Mouse (Mus musculus) colon, adult 2 months (tissue): Measurements from ENCODE around the gene Serpinb3c. TPM values are rescaled to one million over a fixed set of nuclear protein-coding genes. Genes with fewer than 3 reads are reported as not detected.

Experiments used
- polyA plus RNA-seq: library from polyadenylated mRNA; depleted of rRNA; stranded (reverse); fragments of >200 nt; gene quantifications from 2 replicates; pipeline ENCODE4 v1.2.3, GENCODE M21; 2012; rRNA removed

Gene Serpinb3c
- polyA plus RNA-seq = not detected in 2 replicates

GRCm38 (mm10) chr1:107278261-107278660 lies at the start of gene Serpinb3c, which contains the start of gene Serpinb3b:
Serpinb3c (minus strand) TSS chr1:107278371.
Serpinb3b (minus strand) TSS chr1:107278361.

Other genes with a start within 250 kb of the Serpinb3c start
- gene Serpinb3a, start 226.1 kb downstream of the Serpinb3c start, polyA plus RNA-seq = not detected in 2 replicates
- not detected in 2 replicates for gene Serpinb3d, start 194.9 kb downstream of the Serpinb3c start, polyA plus RNA-seq
- gene Serpinb3b, start within 50 bp of the Serpinb3c start, polyA plus RNA-seq = not detected in 2 replicates
- not detected in 2 replicates for gene Serpinb11, start 82.8 kb upstream of the Serpinb3c start, polyA plus RNA-seq
- gene Serpinb7, start 121.3 kb upstream of the Serpinb3c start, polyA plus RNA-seq = not detected in 2 replicates
- gene Serpinb2, start 233.1 kb upstream of the Serpinb3c start, polyA plus RNA-seq = not detected in 2 replicates